Mouse (Mus musculus): ENCODE results near the gene Ubtd1.

- TF ChIP-seq EP300 (optimal IDR thresholded peaks at IDR 0.05) (no peak), CTCF (IDR thresholded peaks at IDR 0.05; ENCODE audit: low read depth) (no peak)
These were observed 5.6 kb downstream of the Ubtd1 start for GRCm38 (mm10) chr19:41987206-41987605.
